Mouse (Mus musculus): ENCODE measurements around the gene Mtrf1l. TPM values are rescaled to one million over a fixed set of nuclear protein-coding genes. Genes with fewer than 3 reads are reported as not detected.

Gene Mtrf1l
- polyA plus RNA-seq, 2 experiments: 2.6 to 5.3 TPM

DNA sequence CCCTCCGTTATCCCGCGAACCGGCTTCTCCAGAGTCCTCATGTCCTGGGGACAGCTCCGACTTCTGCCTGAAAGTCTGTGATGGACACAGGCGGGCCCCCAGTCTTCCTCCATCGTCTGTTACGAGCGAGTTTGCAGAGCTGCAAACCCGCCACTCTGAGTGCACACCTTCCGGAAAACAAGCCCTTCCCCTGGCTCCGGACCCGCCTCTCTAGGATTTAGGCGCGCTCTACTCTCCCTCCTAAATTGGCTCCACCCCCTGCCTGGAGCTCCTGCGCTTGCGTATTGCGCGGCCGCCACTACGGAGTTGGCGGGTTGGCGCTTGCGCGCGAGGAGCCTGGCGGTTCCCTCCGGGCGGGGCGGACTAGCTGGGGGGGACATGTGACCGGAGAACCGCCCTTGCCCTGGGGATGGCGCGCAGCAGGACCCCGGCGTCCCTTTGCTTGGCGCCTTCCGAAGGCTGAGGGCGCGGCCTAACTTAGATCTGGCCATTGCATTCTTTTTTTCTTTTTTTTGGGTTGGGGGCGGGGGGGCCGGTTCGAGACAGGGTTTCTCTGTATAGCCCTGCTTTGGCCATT, 17.9 kb downstream of the Mtrf1l start:
- WGBS (ENCODE audit: insufficient replicate concordance): under 1% methylated on average over 43 of the region's 43 CpGs
- peaks cover 30% of the 10 kb centered on the region for H3K36me3 ChIP-seq (replicated peaks; ENCODE audit: control insufficient read depth, insufficient read depth, low read depth)
- no peaks in the 10 kb centered on the region for H3K9me3 ChIP-seq (ENCODE audit: control insufficient read depth, low read length)
- H3K4me1 ChIP-seq (replicated peaks; ENCODE audit: control insufficient read depth in 2 of 2, insufficient read depth in 2 of 2, low read length in 1 of 2): peaks cover 25 to 27% of the 10 kb centered on the region in 2 experiments
- H3K27me3 ChIP-seq (ENCODE audit: control insufficient read depth, insufficient read depth, low read length): no peaks in the 10 kb centered on the region
- peak overlapping the region; percentile 78 for H3K4me2 ChIP-seq (ENCODE audit: low read depth)
- DNase-seq (ENCODE audit: low read depth in 3 of 3, low spot score in 3 of 3): peak; percentile 91 to 94 (median 93)
- H3K4me3 ChIP-seq (ENCODE audit: insufficient read depth in 1 of 2, low read depth in 2 of 2, low read length in 2 of 2): peak overlapping the region; percentile 79 to 84
- no peak for TF ChIP-seq CTCF (IDR thresholded peaks at IDR 0.05; ENCODE audit: low read depth)
- peak; percentile 33; the same call in 1 of the 2 replicates for TF ChIP-seq EP300 (IDR thresholded peaks at IDR 0.05; ENCODE audit: low read depth)
- H3K27ac ChIP-seq: peak overlapping the region; percentile 70
- H3K9ac ChIP-seq (replicated peaks): peak overlapping the region; percentile 66
- ATAC-seq (ENCODE audit: insufficient read depth): peak; percentile 87

DNA sequence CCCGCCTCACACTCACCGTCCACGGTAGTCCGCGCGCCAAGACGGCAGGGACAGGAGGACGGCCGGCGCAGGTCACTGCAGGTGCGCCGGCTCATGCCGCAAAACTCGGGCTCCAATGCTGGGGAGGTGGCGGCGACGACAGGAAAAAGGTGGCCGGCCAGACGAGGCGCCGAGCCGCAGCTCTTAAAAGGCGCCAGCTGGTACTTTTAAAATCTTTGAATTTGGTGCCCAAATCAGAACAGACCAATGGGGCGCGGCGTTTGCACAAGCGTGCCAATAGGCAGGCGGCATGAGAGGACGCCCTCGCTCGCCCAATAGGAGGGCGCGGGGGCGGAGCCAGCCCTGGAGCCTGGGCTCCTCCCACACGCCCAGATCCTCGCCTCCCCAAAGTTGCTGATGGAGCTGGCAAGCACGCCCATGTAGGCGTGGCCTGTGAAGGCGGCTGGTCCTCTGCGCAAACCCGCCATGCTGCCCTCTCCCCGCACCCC, 18.4 kb downstream of the Mtrf1l start, which contains the start of gene Fbxo5:
Fbxo5 (minus strand) TSS at position 358 of the 488 bp plus-strand sequence.
- Histone ChIP-seq H3K9me3 (ENCODE audit: control insufficient read depth, low read length) (no peaks in the 10 kb centered on the region), H3K27me3 (ENCODE audit: control insufficient read depth, insufficient read depth, low read length) (no peaks in the 10 kb centered on the region), H3K4me2 (ENCODE audit: low read depth) (peak within 1 kb of the TSS; percentile 97), H3K36me3 (replicated peaks; ENCODE audit: control insufficient read depth, insufficient read depth, low read depth) (peaks cover 36% of the 10 kb centered on the region), H3K27ac (peak within 1 kb of the TSS; percentile 89), H3K4me1 (replicated peaks; ENCODE audit: control insufficient read depth in 2 of 2, insufficient read depth in 2 of 2, low read length in 1 of 2) (peaks cover 26 to 27% of the 10 kb centered on the region in 2 experiments), H3K4me3 (ENCODE audit: insufficient read depth in 1 of 2, low read depth in 2 of 2, low read length in 2 of 2) (peak within 1 kb of the TSS; percentile 79 to 84), H3K9ac (replicated peaks) (peak within 1 kb of the TSS; percentile 96)
- TF ChIP-seq EP300 (IDR thresholded peaks at IDR 0.05; ENCODE audit: low read depth): no peak; the same call in 1 of the 2 replicates
- under 1% methylated on average over 42 of the region's 42 CpGs for WGBS (ENCODE audit: insufficient replicate concordance)
- ATAC-seq (ENCODE audit: insufficient read depth): peak; percentile 88
- peak; percentile 97 to 98 (median 97) for DNase-seq (ENCODE audit: low read depth in 3 of 3, low spot score in 3 of 3)

DNA sequence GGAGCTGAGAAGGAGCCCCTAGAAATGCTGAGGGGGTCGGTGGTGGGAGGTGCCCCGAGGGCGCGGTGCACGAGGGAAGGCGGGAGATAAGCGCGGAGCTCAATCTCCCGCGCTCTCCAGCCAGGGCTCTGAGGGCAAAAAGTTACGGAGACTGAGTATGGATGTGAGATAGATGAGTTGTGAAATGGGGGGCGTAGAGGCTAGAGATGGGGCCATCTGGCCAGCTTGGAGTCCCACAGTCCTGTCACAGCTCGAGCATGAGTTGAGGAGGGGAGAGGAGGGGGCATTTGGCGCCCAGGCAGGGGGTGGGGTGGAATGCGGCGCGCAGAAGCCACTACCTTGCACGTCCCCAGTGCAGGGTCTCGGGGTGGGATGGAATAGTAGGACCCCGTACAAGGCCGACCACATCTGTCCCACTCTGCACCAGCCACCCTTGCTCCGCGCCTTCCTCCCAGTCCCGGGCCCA, 19.0 kb downstream of the Mtrf1l start:
- peak in 2 of 3 experiments; percentile 55 to 56 for DNase-seq (ENCODE audit: low read depth in 3 of 3, low spot score in 3 of 3)
- Histone ChIP-seq H3K4me2 (ENCODE audit: low read depth) (peak overlapping the region; percentile 97), H3K36me3 (replicated peaks; ENCODE audit: control insufficient read depth, insufficient read depth, low read depth) (peaks cover 41% of the 10 kb centered on the region), H3K27me3 (ENCODE audit: control insufficient read depth, insufficient read depth, low read length) (no peaks in the 10 kb centered on the region), H3K4me3 (ENCODE audit: insufficient read depth in 1 of 2, low read depth in 2 of 2, low read length in 2 of 2) (peak overlapping the region; percentile 73 to 84), H3K9ac (replicated peaks) (peak overlapping the region; percentile 96), H3K9me3 (ENCODE audit: control insufficient read depth, low read length) (no peaks in the 10 kb centered on the region), H3K4me1 (replicated peaks; ENCODE audit: control insufficient read depth in 2 of 2, insufficient read depth in 2 of 2, low read length in 1 of 2) (peaks cover 26 to 27% of the 10 kb centered on the region in 2 experiments), H3K27ac (peak overlapping the region; percentile 89)
- WGBS (ENCODE audit: insufficient replicate concordance): under 1% methylated on average over 24 of the region's 24 CpGs
- ATAC-seq (ENCODE audit: insufficient read depth): peak; percentile 5
- TF ChIP-seq EP300 (IDR thresholded peaks at IDR 0.05; ENCODE audit: low read depth) (peak; percentile 33; the same call in 1 of the 2 replicates), CTCF (IDR thresholded peaks at IDR 0.05; ENCODE audit: low read depth) (no peak)

DNA sequence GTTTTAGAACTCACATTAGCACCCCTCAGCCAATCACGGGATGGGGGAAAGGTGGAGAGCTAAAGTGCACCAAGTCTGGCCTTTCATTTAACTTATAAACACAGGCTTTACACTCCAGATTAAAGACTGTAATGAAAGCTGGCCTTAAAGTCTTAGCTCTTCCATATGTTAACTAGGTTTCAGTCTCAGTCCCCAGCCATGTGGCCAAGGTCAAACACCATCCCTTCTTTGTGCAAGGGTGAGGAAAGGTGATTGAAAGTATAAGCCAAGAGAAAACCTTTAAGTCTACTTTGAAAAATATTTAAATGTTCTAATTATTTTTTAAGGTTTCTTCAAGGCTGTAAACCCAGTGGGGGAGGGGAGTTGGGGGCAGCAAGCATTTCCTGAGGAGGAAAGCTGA, 20.0 kb downstream of the Mtrf1l start:
- H3K4me1 ChIP-seq (replicated peaks; ENCODE audit: control insufficient read depth in 2 of 2, insufficient read depth in 2 of 2, low read length in 1 of 2): peaks cover 26 to 27% of the 10 kb centered on the region in 2 experiments
- H3K4me2 ChIP-seq (ENCODE audit: low read depth): peak overlapping the region; percentile 97
- H3K27ac ChIP-seq: peak overlapping the region; percentile 28; the same call in 1 of the 2 replicates
- H3K36me3 ChIP-seq (replicated peaks; ENCODE audit: control insufficient read depth, insufficient read depth, low read depth): peaks cover 48% of the 10 kb centered on the region
- DNase-seq (ENCODE audit: low read depth in 3 of 3, low spot score in 3 of 3): no peak
- 3% methylated on average over 1 of the region's 1 CpGs for WGBS (ENCODE audit: insufficient replicate concordance)
- no peaks in the 10 kb centered on the region for H3K27me3 ChIP-seq (ENCODE audit: control insufficient read depth, insufficient read depth, low read length)
- peak overlapping the region; percentile 73 to 84 for H3K4me3 ChIP-seq (ENCODE audit: insufficient read depth in 1 of 2, low read depth in 2 of 2, low read length in 2 of 2)
- no peak for TF ChIP-seq CTCF (IDR thresholded peaks at IDR 0.05; ENCODE audit: low read depth)
- no peak for TF ChIP-seq EP300 (IDR thresholded peaks at IDR 0.05; ENCODE audit: low read depth)
- H3K9ac ChIP-seq (replicated peaks): peak overlapping the region; percentile 96
- no peaks in the 10 kb centered on the region for H3K9me3 ChIP-seq (ENCODE audit: control insufficient read depth, low read length)
- ATAC-seq (ENCODE audit: insufficient read depth): no peak

DNA sequence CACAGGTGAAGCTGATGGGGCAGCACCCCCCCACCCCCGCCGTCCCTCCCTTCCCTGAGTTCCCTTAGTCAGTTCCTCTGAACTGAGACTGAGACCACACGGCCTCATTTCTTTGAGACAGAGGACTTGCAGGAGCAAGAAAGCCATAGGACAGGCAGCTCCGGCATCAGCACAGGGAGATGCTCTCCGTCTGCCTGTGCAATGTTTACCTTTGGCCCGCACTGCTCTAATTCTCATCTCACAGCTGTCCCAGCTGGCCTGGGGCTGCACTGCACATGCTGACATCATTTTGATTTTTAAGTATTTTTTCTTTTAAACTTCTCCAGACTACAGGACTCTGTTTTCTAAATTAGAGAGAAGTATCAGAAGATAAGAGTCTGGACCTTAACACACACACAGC, 20.8 kb downstream of the Mtrf1l start:
- Histone ChIP-seq H3K9me3 (ENCODE audit: control insufficient read depth, low read length) (no peaks in the 10 kb centered on the region), H3K9ac (replicated peaks) (peak overlapping the region; percentile 96), H3K4me1 (replicated peaks; ENCODE audit: control insufficient read depth in 2 of 2, insufficient read depth in 2 of 2, low read length in 1 of 2) (peaks cover 24 to 25% of the 10 kb centered on the region in 2 experiments), H3K27ac (no peak overlapping the region; the same call in 1 of the 2 replicates), H3K4me3 (ENCODE audit: insufficient read depth in 1 of 2, low read depth in 2 of 2, low read length in 2 of 2) (peak overlapping the region; percentile 73 to 84), H3K4me2 (ENCODE audit: low read depth) (peak overlapping the region; percentile 97), H3K27me3 (ENCODE audit: control insufficient read depth, insufficient read depth, low read length) (no peaks in the 10 kb centered on the region), H3K36me3 (replicated peaks; ENCODE audit: control insufficient read depth, insufficient read depth, low read depth) (peaks cover 57% of the 10 kb centered on the region)
- WGBS (ENCODE audit: insufficient replicate concordance): 22% methylated on average over 6 of the region's 6 CpGs
- DNase-seq (ENCODE audit: low read depth in 3 of 3, low spot score in 3 of 3): no peak
- no peak for ATAC-seq (ENCODE audit: insufficient read depth)
- TF ChIP-seq EP300 (IDR thresholded peaks at IDR 0.05; ENCODE audit: low read depth) (no peak), CTCF (IDR thresholded peaks at IDR 0.05; ENCODE audit: low read depth) (no peak)
